Mouse (Mus musculus) liver, embryonic 14.5 days (tissue): ENCODE results near the gene P3h1.

Experiments used
- CTCF ChIP-seq: IDR thresholded peaks from 2 replicates; pipeline ENCODE4 v1.5.1; 2016; ENCODE audit warnings: antibody characterized with exemption, low read depth, control low read depth
- EP300 ChIP-seq: IDR thresholded peaks from 2 replicates; pipeline ENCODE4 v1.6.1; 2016; ENCODE audit warnings: antibody characterized with exemption, low read depth

- TF ChIP-seq CTCF, result no peak
- no peak for TF ChIP-seq EP300
Observed at GRCm38 (mm10) chr4:119216667-119217066, 16.0 kb upstream of the P3h1 start.
